Mouse (Mus musculus) large intestine, adult 2 months (tissue): ENCODE data around the gene Uqcc3. TPM values are rescaled to one million over a fixed set of nuclear protein-coding genes. Genes with fewer than 3 reads are reported as not detected.
"Not testable (repeated sequence)": the region's sequence is repeated elsewhere in the genome, so short reads cannot be mapped to it uniquely, and the experiment has no call there.

Experiments
- DNase-seq: peaks from one replicate; pipeline ENCODE4 v3.0.0-alpha.2; 2012; ENCODE audit warnings: low read depth, low spot score
- WGBS: fragments of 180-500 bp; shearing (Covaris S2); methylation state at CpG from one replicate; pipeline ENCODE4 v1.1.7; 2018; 5-methylcytosine and 5-hydroxymethylcytosine counted together
- polyA plus RNA-seq: library from polyadenylated mRNA; depleted of rRNA; stranded (reverse); fragments of >200 nt; gene quantifications from 2 replicates; pipeline ENCODE4 v1.2.3, GENCODE M21; 2012

The Uqcc3 gene
- polyA plus RNA-seq, 1 experiment: 19.7 TPM

- not testable (repeated sequence) for DNase-seq
- WGBS: 13% methylated on average over 21 of the region's 21 CpGs
Observed at GRCm38 (mm10) chr19:8897211-8897864, 16.6 kb upstream of the Uqcc3 start.

- WGBS: 63% methylated on average over 5 of the region's 5 CpGs
- not testable (repeated sequence) for DNase-seq
Observed at GRCm38 (mm10) chr19:8896231-8896630, 15.5 kb upstream of the Uqcc3 start.

GRCm38 (mm10) chr19:8895397-8895960 lies 14.8 kb upstream of the Uqcc3 start:
- no peak for DNase-seq
- 91% methylated on average over 9 of the region's 9 CpGs for WGBS

- DNase-seq: peak; percentile 78
- 1% methylated on average over 54 of the region's 54 CpGs for WGBS
Observed at GRCm38 (mm10) chr19:8892829-8893766, 12.4 kb upstream of the Uqcc3 start, which contains the start of gene Ints5. Gene Ints5 (plus strand): TSS chr19:8893005.

- peak; percentile 87 for DNase-seq
- under 1% methylated on average over 58 of the region's 58 CpGs for WGBS
Observed at GRCm38 (mm10) chr19:8888511-8889385, 8.0 kb upstream of the Uqcc3 start, which contains the start of the genes 1810009A15Rik and Gm49416. Gene 1810009A15Rik (plus strand): TSS chr19:8888853. Gene Gm49416 (plus strand): TSS chr19:8888926.

GRCm38 (mm10) chr19:8887585-8888463 lies 7.1 kb upstream of the Uqcc3 start:
- 10% methylated on average over 19 of the region's 19 CpGs for WGBS
- DNase-seq: no peak

- WGBS: 46% methylated on average over 1 of the region's 1 CpGs
- DNase-seq: no peak
Observed at GRCm38 (mm10) chr19:8886916-8887584, 6.3 kb upstream of the Uqcc3 start.

DNA sequence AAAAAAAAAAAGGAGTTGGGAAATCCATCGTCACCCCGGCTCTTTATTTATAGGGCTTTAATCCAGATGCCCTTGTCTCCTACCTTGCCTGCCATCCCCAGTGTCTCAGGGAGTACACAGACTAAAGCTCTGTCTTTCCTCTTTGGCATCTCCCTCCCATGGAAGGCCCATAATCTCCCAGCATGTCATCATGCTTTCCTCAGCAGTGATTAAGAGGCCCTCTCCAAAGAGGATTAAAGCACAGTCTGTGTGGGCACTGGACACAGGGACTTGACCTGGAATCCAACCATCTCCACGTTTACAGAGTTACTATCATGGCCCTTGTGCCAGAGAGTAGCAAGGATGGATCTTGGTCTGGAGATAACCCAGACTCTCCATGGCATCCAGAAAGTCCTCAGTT lies 2.9 kb upstream of the Uqcc3 start, which contains the start of the genes Lbhd1 and Gm49403:
Gene Lbhd1, plus strand, starts transcription at position 117 of the 400 bp plus-strand sequence.
Gene Gm49403, plus strand, starts transcription at position 315 of the 400 bp plus-strand sequence.
- 75% methylated on average over 3 of the region's 3 CpGs for WGBS
- no peak for DNase-seq

DNA sequence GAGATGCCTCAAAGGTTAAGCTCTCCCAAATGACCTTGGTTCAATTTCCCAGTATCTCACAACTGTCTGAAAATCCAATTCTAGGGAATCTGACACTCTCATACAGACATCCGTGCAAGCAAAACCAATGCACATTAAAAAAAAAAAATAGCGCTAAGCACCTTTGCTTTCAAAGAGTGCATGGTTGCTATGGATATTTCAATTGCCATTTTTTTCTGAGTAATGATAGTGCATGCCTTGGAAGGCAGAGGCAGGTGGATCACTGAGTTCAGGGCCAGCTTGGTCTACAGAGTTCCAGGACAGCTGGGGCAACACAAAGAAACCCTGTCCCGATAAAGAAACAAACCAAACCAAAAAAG lies 290 bp upstream of the Uqcc3 start:
- 4% methylated on average over 3 of the region's 3 CpGs for WGBS

DNA sequence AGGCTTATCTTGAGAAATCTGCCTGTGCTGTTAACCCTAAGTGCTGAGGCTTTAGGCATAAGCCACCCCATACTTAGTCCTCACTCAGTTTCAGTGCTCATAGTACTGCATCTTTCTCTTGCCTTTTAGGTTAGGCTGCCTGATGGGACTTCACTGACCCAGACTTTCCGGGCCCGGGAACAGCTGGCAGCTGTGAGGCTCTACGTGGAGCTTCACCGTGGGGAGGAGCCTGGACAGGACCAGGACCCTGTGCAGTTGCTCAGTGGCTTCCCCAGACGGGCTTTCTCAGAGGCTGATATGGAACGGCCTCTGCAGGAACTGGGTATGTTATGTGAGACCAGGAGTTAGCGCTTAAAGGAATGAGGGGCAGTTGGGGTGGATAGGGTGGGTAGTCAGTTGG lies 5.7 kb downstream of the Uqcc3 start:
- WGBS: 87% methylated on average over 7 of the region's 7 CpGs
- DNase-seq: no peak

More for the DNA sequence above, 290 bp upstream of the Uqcc3 start:
- no peak for DNase-seq

- peak; percentile 24 for DNase-seq
- WGBS: 33% methylated on average over 10 of the region's 10 CpGs
Observed at GRCm38 (mm10) chr19:8872266-8872840, 8.4 kb downstream of the Uqcc3 start.

DNA sequence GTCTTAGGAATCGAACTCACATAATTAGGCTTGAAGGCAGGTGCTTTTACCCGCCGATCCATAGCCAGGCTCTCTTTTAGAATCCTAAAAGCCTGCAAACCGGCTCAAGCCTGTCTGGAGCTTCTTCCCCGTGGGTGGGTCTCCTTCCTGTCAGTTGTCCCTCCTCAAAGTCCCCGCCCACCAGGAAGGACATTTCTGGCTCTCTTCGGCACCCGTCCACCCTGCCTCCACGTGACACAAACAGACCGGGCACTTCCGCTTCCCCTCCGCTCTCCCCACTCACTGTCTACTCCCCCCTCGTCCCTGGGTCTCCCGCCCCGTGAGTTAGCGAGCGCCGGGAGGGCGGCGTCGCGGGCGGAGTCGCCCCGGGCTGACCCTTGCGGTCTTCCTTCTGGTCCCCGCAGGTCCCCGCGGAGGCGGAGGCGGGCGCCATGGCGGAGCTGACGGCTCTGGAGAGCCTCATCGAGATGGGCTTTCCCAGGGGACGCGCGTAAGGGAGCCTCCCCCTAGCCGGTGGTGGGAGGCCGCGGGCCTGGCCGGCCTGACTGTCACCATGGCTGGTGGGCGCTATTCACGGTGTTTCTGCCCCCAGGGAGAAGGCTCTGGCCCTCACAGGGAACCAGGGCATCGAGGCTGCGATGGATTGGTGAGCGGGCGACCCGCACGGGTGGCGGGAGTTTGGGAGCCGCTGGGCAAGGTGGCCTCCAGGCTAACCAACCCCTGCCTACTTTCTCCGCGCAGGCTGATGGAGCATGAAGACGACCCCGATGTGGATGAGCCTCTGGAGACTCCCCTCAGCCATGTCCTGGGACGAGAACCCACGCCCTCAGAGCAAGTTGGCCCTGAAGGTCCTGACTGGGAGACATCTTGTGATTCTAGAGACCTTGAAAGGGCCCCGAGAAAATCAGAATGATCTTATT lies 9.2 kb downstream of the Uqcc3 start, which contains the start of gene Ubxn1:
Gene Ubxn1, plus strand, starts transcription at position 230 of the 920 bp plus-strand sequence.
- under 1% methylated on average over 59 of the region's 59 CpGs for WGBS
- DNase-seq: peak; percentile 83

- 25% methylated on average over 9 of the region's 9 CpGs for WGBS
- no peak for DNase-seq
Observed at GRCm38 (mm10) chr19:8870838-8871237, 9.9 kb downstream of the Uqcc3 start.

GRCm38 (mm10) chr19:8870381-8870780 lies 10.3 kb downstream of the Uqcc3 start:
- not testable (repeated sequence) for DNase-seq
- WGBS: 78% methylated on average over 3 of the region's 3 CpGs

- 82% methylated on average over 6 of the region's 6 CpGs for WGBS
- DNase-seq: no peak
Observed at GRCm38 (mm10) chr19:8864265-8864664, 16.5 kb downstream of the Uqcc3 start.

DNA sequence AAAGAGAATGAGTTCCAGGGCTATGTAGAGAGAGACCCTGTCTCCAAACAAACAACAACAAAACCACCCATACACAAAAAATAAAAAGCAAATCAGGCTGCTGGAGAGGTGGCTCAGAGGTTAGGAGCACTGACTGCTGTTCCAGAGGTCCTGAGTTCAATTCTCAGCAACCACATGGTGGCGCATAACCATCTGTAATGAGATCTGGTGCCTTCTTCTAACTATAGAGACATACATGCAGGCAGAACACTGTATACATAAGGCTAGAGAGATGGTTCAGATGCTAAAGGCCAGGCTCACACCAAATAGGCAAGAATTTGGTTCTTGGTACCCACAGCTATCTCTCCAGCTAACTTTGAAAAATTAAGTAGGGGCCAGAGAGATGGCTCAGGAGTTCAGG lies 21.7 kb downstream of the Uqcc3 start:
- 0% methylated on average over 1 of the region's 1 CpGs for WGBS
- DNase-seq: no peak
